Mouse (Mus musculus): ENCODE measurements around the gene Sectm1a.
A peak's percentile ranks its signal among the peaks of the same experiment; 100 is the strongest.
"Not testable (repeated sequence)": the region's sequence is repeated elsewhere in the genome, so short reads cannot be mapped to it uniquely, and the experiment has no call there.

Sectm1a gene

GRCm38 (mm10) chr11:121089756-121090546 lies 8.9 kb upstream of the Sectm1a start:
- DNase-seq (ENCODE audit: low spot score) = no peak

- DNase-seq (ENCODE audit: low spot score) = no peak
Observed at GRCm38 (mm10) chr11:121088997-121089396, 8.0 kb upstream of the Sectm1a start.

- no peak for DNase-seq (ENCODE audit: low spot score)
Observed at GRCm38 (mm10) chr11:121086296-121086695, 5.3 kb upstream of the Sectm1a start.

GRCm38 (mm10) chr11:121085181-121085580 lies 4.2 kb upstream of the Sectm1a start:
- DNase-seq (ENCODE audit: low spot score) = no peak

- DNase-seq (ENCODE audit: low spot score) = no peak
Observed at GRCm38 (mm10) chr11:121082857-121083500, 2.0 kb upstream of the Sectm1a start.

- DNase-seq (ENCODE audit: low spot score) = peak; percentile 71
Observed at GRCm38 (mm10) chr11:121082250-121082649, 1.2 kb upstream of the Sectm1a start.

- no peak for DNase-seq (ENCODE audit: low spot score)
Observed at GRCm38 (mm10) chr11:121080330-121080729, 690 bp downstream of the Sectm1a start.

- DNase-seq (ENCODE audit: low spot score) = no peak
Observed at GRCm38 (mm10) chr11:121075655-121076054, 5.4 kb downstream of the Sectm1a start.

- not testable (repeated sequence) for DNase-seq (ENCODE audit: low spot score)
Observed at GRCm38 (mm10) chr11:121069662-121070061, 11.4 kb downstream of the Sectm1a start.

- no peak for DNase-seq (ENCODE audit: low spot score)
Observed at GRCm38 (mm10) chr11:121067895-121068294, 13.1 kb downstream of the Sectm1a start.

- no peak for DNase-seq (ENCODE audit: low spot score)
Observed at GRCm38 (mm10) chr11:121064197-121064596, 16.8 kb downstream of the Sectm1a start.

- no peak for DNase-seq (ENCODE audit: low spot score)
Observed at GRCm38 (mm10) chr11:121063379-121063778, 17.6 kb downstream of the Sectm1a start, which contains the start of gene Sectm1b. TSS of gene Sectm1b (minus strand) at chr11:121063569.

- DNase-seq (ENCODE audit: low spot score) = no peak
Observed at GRCm38 (mm10) chr11:121061615-121062014, 19.4 kb downstream of the Sectm1a start.

GRCm38 (mm10) chr11:121060401-121061067 lies 20.5 kb downstream of the Sectm1a start:
- not testable (repeated sequence) for DNase-seq (ENCODE audit: low spot score)

- DNase-seq (ENCODE audit: low spot score) = no peak
Observed at GRCm38 (mm10) chr11:121059471-121059870, 21.5 kb downstream of the Sectm1a start.

- no peak for DNase-seq (ENCODE audit: low spot score)
Observed at GRCm38 (mm10) chr11:121058956-121059355, 22.1 kb downstream of the Sectm1a start.

GRCm38 (mm10) chr11:121058122-121058521 lies 22.9 kb downstream of the Sectm1a start:
- DNase-seq (ENCODE audit: low spot score) = no peak

GRCm38 (mm10) chr11:121056536-121057236 lies 24.3 kb downstream of the Sectm1a start:
- no peak for DNase-seq (ENCODE audit: low spot score)

- peak; percentile 75 for DNase-seq (ENCODE audit: low spot score)
Observed at GRCm38 (mm10) chr11:121053536-121053935, 27.5 kb downstream of the Sectm1a start.

GRCm38 (mm10) chr11:121052387-121052786 lies 28.6 kb downstream of the Sectm1a start:
- no peak for DNase-seq (ENCODE audit: low spot score)

- no peak for DNase-seq (ENCODE audit: low spot score)
Observed at GRCm38 (mm10) chr11:121051793-121052192, 29.2 kb downstream of the Sectm1a start.

GRCm38 (mm10) chr11:121049840-121050239 lies 31.2 kb downstream of the Sectm1a start:
- no peak for DNase-seq (ENCODE audit: low spot score)

Measured in testis, postnatal 14 days (tissue).